Mouse (Mus musculus): ENCODE results near the gene Agap3. TPM values are rescaled to one million over a fixed set of nuclear protein-coding genes. Genes with fewer than 3 reads are reported as not detected.

Agap3 gene
- polyA plus RNA-seq (2012; rRNA removed) = 390 and 432 TPM in 2 replicates

DNA sequence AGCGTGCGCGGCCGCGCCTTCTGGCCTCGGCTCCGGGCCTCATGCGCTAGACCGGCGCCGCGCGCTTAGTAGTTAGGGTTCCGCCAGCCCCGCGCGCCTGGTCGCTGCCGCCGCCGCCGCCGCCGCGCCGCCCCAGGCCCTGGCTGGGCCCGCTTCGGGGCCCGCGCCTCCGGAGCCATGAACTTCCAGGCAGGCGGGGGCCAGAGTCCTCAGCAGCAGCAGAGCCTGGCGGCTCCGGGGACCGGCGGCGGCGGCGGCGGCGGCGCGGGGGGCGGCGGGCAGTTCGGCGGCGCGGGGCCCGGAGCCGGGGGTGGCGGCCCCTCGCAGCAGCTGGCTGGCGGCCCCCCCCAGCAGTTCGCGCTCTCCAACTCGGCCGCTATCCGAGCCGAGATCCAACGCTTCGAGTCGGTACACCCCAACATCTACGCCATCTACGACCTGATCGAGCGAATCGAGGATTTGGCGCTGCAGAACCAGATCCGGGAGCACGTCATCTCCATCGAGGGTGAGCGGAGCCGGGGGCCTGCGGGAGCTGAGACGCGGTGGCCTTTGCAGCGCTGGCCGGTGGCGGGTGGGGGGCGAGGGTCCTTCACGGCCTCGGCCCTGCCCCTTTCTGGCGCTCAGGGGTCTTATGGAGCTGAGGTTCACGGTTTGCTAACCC lies at the start of gene Agap3:
Gene Agap3, plus strand, starts transcription at position 148 of the 661 bp plus-strand sequence.
- peak in 1 of 2 experiments; percentile 42 for DNase-seq (ENCODE audit: extremely low spot score in 1 of 2, low spot score in 1 of 2)

DNA sequence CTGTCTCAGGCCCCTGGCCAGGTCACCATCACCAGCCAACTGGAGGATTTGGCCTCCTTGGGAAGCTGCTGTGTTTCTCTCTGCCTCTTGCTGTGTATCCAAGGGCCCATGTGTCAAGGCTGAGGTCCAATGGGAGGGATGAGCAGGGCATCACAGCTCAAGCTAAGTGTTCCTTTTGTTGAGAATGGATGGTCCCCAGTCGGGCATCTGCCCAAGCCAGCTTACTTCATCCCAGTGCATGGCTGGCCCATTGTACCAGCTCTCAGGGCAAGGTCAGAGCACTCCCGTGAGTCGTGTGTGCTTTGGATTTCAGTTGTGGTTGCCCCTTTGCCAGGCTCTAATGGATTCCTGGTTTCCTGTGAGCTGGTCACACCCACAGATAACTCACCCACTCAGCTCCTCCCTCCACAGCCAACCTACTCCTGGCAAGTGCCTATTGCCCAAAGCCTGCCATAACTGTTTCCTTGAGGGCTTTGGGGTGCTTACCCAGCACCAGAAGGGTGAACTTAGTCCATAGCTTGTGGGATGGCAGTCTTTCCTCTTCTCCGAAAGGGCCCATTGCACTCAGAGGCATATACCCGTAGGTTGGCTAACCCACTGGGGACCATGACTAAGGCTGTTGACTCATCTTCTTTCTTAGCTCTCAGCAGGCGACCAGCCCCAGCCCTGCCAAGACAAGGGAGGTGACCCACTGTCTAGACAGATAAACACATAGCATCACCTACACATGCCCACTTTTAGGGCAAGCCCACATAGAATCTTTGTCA lies 47.2 kb upstream of the Agap3 start:
- DNase-seq (ENCODE audit: extremely low spot score in 1 of 2, low spot score in 1 of 2) = no peak

DNA sequence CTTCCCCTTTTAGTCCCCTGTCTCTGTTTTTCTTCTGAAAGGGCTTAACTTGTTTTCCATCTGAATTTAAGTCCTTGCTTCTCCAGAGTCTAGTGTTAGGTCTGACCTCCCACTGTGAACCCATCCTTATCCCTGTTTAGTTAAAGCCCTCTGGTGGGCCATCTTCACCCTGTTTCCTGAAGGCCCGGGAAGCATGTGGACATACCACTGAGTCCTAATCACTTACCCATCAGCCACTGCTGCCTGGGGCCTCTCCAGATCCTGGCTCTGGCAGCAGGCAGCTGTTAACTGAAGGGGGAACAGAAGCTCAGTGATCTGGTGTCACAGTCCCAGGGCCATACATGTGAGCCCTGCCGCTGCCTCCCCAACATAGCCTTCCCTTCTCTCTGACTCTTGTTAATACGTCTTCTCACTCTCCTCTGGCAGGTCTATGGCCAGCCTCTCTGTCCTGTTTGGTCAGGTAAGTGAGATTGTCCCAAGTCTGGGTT lies 46.5 kb upstream of the Agap3 start:
- DNase-seq (ENCODE audit: extremely low spot score in 1 of 2, low spot score in 1 of 2) = no peak

DNA sequence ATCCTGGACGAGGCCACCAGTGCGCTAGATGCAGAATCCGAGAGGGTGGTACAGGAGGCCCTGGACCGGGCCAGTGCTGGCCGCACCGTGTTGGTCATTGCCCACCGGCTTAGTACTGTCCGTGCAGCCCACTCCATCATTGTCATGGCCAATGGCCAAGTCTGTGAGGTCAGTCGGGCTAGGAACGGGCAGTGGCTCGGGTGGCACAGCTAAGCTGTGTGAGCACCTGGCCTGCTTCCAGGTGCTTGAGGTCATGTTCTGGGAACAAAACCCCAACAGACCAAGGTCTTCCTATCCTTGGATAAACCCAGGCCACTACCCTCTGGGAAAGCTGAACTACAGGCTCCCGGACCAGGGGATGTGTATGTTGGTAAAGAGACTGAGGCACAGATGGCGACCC lies 43.3 kb upstream of the Agap3 start:
- no peak for DNase-seq (ENCODE audit: extremely low spot score in 1 of 2, low spot score in 1 of 2)

DNA sequence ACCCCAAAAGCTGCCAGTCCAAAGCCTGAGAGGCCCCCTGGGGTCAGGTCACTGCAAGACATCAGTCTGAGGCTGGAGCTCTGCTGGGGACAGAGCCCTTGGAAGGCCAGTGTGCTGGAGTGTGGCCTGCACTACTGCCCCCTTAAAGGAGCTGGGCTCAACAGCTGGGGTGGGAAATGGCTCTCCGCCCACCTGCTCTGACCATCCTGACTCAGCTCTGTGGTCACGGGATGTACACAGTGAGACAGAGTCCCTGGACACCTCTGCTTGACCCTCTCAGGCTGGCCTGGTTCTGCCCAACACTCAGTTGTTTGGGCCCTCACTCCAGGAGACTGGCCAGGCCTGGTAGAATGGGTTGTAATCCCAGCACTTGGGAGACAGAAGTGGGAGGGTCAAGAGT lies 42.5 kb upstream of the Agap3 start:
- DNase-seq (ENCODE audit: extremely low spot score in 1 of 2, low spot score in 1 of 2) = no peak

DNA sequence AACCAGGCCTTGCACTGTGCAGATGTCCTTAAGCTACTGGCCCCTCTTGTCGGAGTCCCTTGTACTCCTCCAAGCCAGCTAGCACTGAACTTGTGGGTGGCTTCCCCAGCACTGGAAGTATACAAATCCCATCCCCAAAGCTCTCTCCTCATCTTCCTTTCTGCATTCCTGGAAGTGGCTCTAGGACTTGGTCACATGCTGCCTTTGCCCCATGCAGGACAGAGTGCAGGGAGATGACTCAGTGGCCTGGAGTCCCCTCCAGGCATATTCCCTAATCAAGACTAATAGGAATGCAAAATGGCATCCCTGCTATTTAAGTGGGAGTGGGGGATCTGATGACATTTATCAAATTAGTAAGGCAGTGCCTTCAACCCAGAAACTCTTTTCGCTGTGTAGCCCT lies 39.9 kb upstream of the Agap3 start:
- no peak for DNase-seq (ENCODE audit: extremely low spot score in 1 of 2, low spot score in 1 of 2)

DNA sequence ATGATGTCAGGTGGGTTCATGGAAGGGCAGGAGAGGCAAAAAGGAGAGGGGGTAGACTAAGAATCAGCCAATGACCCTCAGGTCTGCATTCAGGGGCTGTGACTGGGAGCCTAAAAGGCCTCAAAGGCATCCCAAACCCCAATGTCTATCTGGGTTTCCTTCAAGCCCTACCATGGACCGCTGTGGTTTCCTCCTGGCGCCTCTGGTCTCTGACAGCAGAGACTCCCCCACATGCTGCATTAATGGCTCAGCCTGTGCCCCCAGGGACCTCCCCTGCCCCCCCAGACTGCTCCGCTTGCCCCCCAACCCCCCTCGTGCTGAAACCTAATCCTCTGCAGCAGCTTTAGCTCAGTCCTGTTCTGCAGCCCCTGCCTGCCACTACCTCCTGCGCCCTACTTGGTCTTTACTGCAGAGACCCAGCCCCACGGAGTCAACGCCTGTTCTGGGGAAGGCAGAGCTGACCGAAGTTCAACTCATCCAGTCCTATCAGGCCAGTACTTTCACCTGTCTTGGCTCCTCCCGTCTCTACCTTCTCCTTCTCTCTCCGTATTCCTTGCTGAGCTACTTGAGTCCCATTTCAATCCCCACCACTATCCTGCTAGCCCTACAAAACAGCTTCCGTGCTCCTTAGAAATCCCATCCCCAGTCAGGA lies 38.8 kb upstream of the Agap3 start, which contains the start of gene Asic3:
Gene Asic3, plus strand, starts transcription at position 351 of the 652 bp plus-strand sequence.
- DNase-seq (ENCODE audit: extremely low spot score in 1 of 2, low spot score in 1 of 2) = no peak

DNA sequence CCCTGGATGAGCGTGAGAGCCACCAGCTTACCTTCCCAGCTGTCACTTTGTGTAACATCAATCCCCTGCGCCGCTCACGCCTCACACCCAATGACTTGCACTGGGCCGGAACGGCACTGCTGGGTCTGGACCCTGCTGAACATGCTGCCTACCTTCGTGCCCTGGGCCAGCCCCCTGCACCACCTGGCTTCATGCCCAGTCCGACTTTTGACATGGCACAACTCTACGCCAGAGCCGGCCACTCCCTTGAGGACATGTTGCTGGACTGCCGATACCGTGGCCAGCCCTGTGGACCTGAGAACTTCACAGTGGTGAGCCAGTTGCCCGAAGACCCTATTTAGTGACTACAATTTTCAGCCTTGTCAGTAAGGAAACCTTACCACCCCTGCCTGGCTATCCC lies 38.0 kb upstream of the Agap3 start:
- DNase-seq (ENCODE audit: extremely low spot score in 1 of 2, low spot score in 1 of 2) = no peak

DNA sequence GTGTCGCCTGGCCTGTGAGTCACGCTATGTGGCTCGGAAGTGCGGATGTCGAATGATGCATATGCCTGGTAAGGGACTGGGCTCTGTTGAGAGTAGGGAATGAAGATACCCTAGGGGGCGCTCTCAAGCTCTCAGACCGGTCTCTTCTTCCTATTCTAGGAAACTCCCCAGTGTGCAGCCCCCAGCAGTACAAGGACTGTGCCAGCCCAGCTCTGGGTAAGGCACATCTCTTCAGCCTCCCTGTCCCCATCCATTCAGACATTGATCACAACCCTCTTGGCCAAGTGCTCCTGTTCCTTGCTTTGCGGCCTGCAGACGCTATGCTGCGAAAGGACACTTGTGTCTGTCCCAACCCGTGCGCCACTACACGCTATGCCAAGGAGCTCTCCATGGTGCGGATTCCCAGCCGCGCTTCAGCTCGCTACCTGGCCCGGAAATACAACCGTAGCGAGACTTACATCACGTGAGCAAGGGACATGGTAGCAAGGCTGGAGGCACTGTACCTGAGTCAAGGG lies 35.7 kb upstream of the Agap3 start:
- DNase-seq (ENCODE audit: extremely low spot score in 1 of 2, low spot score in 1 of 2) = peak in 1 of 2 experiments; percentile 86

DNA sequence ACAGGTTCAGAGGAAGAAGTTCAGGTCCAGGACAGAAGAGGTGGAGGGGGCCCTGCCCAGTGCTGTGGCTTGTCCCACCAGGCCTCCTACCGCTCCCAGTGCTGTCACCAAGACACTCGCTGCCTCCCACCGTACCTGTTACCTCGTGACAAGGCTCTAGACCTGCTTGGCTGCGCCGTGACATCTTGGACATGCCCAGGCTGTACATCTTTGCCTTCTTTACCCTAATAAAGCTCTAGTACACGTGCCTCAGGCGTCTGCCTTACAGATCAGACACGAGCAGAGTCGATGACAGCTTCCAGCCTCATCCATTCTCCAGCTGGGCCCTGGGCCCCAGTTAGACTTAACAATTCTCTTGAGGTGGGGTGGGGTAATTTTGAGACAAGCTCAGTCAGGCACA lies 34.4 kb upstream of the Agap3 start:
- DNase-seq (ENCODE audit: extremely low spot score in 1 of 2, low spot score in 1 of 2) = no peak

DNA sequence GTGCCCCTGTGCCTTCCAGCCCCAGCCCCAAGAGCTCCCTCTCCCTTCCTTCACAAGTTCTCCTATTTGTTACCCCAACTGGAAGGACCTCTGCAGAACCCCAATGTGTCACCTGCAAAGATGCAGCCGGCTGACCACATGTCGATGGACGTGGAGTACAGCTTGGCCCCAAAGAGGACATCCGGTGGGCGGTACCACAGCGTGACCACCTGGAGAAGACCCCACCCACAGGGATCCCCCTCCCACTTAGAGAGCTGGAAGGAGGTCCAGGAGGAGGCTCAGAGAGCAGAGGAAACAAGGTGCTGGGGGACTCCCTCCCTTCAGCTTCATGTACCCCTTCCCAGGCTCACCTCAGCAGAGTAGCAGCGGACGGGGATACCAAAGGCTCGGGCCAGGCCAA lies 31.6 kb upstream of the Agap3 start:
- no peak for DNase-seq (ENCODE audit: extremely low spot score in 1 of 2, low spot score in 1 of 2)

DNA sequence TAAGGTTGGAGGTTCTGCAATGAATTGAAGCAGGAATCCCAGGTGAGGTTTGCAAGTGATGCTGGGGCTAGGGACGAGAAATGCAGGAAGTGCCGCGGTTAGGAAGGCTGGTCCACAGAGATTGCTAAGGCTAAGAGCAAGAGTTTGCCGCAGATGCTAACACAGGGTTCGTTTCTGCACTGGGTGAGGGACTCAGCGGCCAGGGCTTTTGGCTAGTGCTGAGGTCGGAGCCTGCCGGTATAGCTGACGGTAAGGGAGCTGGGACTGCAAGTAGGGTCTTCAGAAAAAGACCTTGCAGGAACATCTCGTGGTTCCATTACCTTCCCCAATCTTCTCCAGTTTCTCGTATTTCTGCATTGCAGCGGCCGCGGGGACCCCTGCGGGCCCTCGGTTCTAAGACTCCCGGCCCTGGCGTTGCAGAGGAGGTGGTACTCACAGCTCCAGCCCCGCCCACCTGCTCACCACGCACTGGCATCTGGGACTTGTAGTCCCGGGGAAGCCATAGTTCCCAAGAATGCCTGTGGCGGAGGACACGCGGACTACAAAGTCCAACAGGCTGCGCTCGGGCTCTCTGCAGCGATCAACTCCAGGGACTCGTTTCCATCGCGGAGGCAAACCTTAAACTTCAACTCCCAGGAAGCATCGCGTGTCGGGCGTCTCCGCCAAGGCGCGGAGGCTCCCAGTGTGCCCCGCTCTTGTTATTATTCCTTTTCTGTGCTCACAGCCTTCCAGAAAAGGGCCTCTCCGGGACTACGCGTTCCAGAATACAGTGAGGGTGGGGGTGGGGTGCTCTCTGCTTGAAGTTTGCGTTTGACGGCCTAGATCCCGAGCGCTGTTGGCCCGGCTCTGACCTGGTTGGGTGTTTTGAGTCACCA lies 28.6 kb upstream of the Agap3 start, which contains the start of the genes Cdk5 and Slc4a2:
Gene Cdk5, minus strand, starts transcription at position 402 of the 875 bp plus-strand sequence.
Gene Slc4a2, plus strand, starts transcription at position 709 of the 875 bp plus-strand sequence.
- peak; percentile 100 for DNase-seq (ENCODE audit: extremely low spot score in 1 of 2, low spot score in 1 of 2)

DNA sequence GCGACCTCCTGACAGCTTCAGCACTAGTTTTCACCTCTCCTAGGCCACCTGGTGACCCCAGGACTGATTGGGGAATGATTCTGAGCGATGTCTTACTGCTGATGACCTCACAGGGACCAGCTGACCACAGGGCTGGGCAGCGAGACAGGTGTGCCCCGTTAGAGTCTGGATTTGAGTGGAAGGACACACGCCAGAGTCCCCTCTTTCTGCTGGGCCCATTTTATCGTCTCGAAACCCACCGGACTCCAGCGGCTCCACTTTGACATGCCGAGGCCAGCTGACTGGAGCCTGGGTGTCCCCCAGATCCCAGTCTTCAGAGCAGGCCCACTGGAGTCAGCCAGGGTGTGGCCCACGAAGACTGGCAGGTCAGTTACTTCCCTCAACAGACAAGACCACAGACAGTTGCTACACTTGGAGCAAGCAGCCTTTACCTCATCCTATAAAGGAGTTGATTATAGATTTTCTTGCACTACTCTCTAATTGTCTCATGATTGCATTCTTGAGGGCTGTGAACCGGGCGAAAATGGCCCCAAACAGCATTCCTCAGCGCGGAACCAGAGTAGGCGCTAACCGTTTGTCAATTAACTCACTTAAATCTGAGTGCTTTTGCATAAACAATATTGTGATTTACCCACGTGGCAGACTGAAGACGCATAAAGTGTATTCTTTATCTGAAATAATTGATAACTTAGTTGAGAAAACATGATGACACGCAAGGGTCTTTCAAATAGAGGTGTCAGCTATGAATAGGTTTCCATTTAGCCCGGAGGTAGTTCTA lies 27.8 kb upstream of the Agap3 start:
- DNase-seq (ENCODE audit: extremely low spot score in 1 of 2, low spot score in 1 of 2) = no peak

DNA sequence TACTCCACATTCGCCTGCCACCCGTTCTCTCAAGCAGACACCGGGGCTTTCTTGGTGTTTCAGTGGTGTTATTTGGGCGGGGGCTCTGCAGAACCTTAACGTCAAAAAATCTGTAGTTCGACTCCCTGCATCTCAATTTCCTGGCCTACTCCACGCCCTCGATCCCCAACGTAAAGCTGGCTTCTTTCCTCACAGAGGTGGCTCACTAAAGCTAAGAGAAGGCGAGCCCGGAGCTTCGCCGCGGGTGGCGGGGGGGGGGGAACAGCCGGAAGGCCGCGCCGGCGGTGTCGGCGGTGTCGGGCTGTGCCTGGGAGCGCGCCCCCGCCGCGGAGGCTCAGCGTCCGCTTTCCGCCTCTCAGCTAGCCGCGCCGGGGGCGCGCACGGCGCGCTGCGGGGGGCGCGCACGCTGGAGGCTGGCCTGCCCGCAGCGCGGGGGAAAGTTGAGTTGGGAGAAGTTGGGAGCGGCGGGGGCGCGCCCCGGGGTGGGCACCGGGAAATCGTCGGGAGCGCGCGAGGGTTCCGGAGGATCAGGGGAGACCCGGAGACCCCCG lies 27.0 kb upstream of the Agap3 start:
- peak in 1 of 2 experiments; percentile 61 for DNase-seq (ENCODE audit: extremely low spot score in 1 of 2, low spot score in 1 of 2)

DNA sequence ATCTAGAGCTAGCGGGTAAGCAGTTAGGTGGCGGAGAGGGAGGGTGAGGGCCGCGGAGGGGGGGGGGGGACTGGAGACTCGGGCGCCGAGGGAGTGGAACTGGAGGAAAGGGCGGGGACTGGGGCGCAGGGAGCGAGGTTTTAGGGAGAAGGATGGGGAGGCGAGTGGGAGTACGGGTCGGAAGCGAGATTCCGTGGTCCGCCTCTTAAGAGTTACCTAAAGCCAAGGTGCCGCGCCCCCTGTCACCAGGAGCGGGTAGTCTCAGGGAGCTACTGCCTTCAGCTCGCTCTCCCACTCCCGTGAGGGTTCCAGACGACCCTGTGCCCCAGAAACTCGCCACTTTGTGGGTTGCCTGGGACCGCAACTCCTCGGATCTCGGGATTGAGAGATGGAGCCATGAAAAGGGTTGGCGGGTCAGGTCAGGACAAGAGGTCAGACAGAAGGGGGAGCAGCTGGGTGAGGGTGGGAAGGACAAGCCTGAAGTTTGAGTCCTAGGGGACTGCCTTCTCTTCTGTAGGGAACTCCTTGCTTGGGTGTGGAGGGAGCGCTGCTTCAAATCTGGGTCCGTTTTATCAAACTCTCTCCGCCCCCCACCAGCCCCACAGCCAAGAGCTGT lies 26.4 kb upstream of the Agap3 start:
- DNase-seq (ENCODE audit: extremely low spot score in 1 of 2, low spot score in 1 of 2) = peak in 1 of 2 experiments; percentile 38

DNA sequence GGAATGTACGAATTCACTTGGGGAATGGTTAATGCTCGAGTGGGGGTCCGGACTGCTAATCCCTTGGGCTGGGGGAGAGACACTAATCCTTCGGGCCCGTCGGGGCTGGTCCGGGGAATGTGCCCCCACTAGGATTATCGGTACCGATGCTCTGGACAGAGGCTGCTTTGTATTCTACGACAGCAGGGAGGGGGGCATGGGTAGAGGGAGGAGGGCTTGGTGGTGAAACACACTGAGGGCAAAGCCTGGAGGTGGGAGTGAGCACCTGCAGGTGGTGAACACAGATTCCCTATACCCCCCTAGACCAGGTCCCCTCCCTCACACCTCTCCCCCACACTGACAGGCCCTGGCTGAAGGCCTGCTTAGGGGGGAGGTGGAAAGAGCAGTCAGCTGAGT lies 25.9 kb upstream of the Agap3 start:
- DNase-seq (ENCODE audit: extremely low spot score in 1 of 2, low spot score in 1 of 2) = no peak

DNA sequence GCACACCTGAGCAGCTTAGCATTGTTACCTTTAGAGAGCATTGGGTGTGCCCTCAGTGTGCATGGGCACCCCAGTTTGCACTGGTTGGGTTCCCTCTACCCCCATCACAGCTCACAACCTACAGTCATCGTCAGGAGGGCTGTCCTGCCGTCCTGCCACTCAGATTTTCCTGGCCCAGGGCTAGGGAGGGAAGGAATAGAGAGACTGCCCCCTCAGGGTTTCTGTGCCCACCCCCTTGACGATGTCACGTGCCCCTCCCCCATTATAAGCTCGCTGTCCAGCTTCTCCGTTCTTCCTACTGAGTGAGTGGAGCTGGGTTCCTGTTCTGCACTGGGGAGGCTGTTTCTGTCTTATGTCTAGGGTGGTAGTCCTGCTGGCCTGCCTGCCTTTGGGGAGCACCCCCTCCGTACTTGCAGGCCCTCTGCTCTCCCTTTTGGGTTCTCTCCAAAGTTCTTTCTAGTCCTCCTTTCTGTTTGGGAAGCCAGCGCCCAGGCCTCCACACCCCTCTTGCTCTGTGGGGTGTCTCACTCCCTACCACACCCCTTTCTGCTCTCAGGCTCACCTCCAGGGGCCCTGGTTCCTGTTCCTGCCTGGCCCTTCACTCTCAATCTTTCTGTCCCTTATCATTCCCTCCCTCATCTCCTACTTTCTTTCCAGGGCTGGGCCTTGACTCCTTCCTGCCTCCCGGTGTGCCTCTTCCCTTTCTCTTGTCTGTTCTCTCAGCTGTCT lies 25.3 kb upstream of the Agap3 start:
- no peak for DNase-seq (ENCODE audit: extremely low spot score in 1 of 2, low spot score in 1 of 2)

DNA sequence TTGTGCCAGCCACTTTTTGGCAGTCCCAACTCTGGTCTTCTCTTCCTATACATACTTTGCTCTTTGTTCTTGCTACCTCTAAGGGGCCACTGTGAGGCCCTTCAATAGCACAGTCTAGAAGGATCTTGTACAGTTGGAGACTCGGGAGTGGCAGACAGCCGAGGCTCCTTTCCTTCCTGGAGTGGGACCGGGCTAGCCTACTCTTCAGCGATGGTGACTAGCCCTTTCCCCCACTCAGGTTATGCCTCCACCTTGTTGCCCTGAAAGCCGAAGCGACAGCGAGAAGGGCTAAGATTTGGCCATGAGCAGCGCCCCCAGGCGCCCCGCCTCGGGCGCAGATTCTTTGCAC lies 24.7 kb upstream of the Agap3 start:
- no peak for DNase-seq (ENCODE audit: extremely low spot score in 1 of 2, low spot score in 1 of 2)
